Mouse (Mus musculus): Measurements from ENCODE around the gene Trim63. TPM values are rescaled to one million over a fixed set of nuclear protein-coding genes. Genes with fewer than 3 reads are reported as not detected.
"Not testable (repeated sequence)": the region's sequence is repeated elsewhere in the genome, so short reads cannot be mapped to it uniquely, and the experiment has no call there.

Trim63 gene
- not detected for total RNA-seq (2022)

GRCm38 (mm10) chr4:134314876-134315275 lies at the start of gene Trim63:
Gene Trim63 (plus strand): TSS chr4:134315120.
- DNase-seq (ENCODE audit: low spot score in 2 of 2): no peak

GRCm38 (mm10) chr4:134265860-134266585 lies 48.9 kb upstream of the Trim63 start:
- no peak for DNase-seq (ENCODE audit: low spot score in 2 of 2)

GRCm38 (mm10) chr4:134268102-134268655 lies 46.7 kb upstream of the Trim63 start:
- no peak for DNase-seq (ENCODE audit: low spot score in 2 of 2)

GRCm38 (mm10) chr4:134269622-134270021 lies 45.3 kb upstream of the Trim63 start:
- not testable (repeated sequence) for DNase-seq (ENCODE audit: low spot score in 2 of 2)

GRCm38 (mm10) chr4:134271979-134272378 lies 42.9 kb upstream of the Trim63 start:
- no peak for DNase-seq (ENCODE audit: low spot score in 2 of 2)

- DNase-seq (ENCODE audit: low spot score in 2 of 2): no peak
These were observed 42.0 kb upstream of the Trim63 start for GRCm38 (mm10) chr4:134272731-134273416.

- DNase-seq (ENCODE audit: low spot score in 2 of 2): no peak
These were observed 41.2 kb upstream of the Trim63 start for GRCm38 (mm10) chr4:134273417-134274345.

- DNase-seq (ENCODE audit: low spot score in 2 of 2): no peak
These were observed 30.0 kb upstream of the Trim63 start for GRCm38 (mm10) chr4:134284942-134285341.

GRCm38 (mm10) chr4:134286226-134287167 lies 28.4 kb upstream of the Trim63 start:
- peak in 1 of 2 experiments; percentile 17 for DNase-seq (ENCODE audit: low spot score in 2 of 2)

GRCm38 (mm10) chr4:134287168-134287564 lies 27.8 kb upstream of the Trim63 start:
- peak; percentile 86 to 94 for DNase-seq (ENCODE audit: low spot score in 2 of 2)

- DNase-seq (ENCODE audit: low spot score in 2 of 2): peak; percentile 45 to 63
These were observed 27.3 kb upstream of the Trim63 start, which contains the start of gene Pdik1l for GRCm38 (mm10) chr4:134287575-134288025. Gene Pdik1l (minus strand): TSS chr4:134287895.

GRCm38 (mm10) chr4:134288397-134289256 lies 26.3 kb upstream of the Trim63 start:
- no peak for DNase-seq (ENCODE audit: low spot score in 2 of 2)

- peak in 1 of 2 experiments; percentile 60 for DNase-seq (ENCODE audit: low spot score in 2 of 2)
These were observed 22.9 kb upstream of the Trim63 start for GRCm38 (mm10) chr4:134292067-134292466.

GRCm38 (mm10) chr4:134293061-134293691 lies 21.7 kb upstream of the Trim63 start:
- no peak for DNase-seq (ENCODE audit: low spot score in 2 of 2)

GRCm38 (mm10) chr4:134293692-134294163 lies 21.2 kb upstream of the Trim63 start:
- DNase-seq (ENCODE audit: low spot score in 2 of 2): no peak

GRCm38 (mm10) chr4:134296096-134296495 lies 18.8 kb upstream of the Trim63 start:
- not testable (repeated sequence) for DNase-seq (ENCODE audit: low spot score in 2 of 2)

GRCm38 (mm10) chr4:134296523-134296922 lies 18.4 kb upstream of the Trim63 start:
- DNase-seq (ENCODE audit: low spot score in 2 of 2): no peak

- no peak for DNase-seq (ENCODE audit: low spot score in 2 of 2)
These were observed 17.6 kb upstream of the Trim63 start for GRCm38 (mm10) chr4:134297369-134297768.

Data from layer of hippocampus, adult 8-10 months (tissue).